9 mouse cellular contexts compared by ENCODE assay signal in the genomic region with DNA sequence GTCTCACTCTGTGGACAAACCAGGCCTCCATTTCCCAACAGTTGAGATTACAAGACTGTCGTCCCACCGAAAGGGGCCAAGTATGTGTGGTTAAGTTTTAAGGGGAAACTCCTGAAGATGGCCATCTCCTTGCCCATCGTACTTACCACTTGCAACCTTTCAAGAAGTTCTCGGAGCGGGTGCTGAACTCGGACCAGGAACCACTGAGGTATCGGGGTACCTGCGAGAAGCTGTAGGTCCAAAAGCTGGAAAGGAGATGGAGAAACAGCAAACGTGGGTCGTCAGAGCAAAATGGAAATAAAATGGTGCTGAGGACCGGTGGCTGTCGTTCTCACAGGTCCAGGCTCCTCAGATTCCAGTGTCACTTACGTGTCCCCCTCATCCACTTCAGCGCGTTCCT. TPM values are rescaled to one million over a fixed set of nuclear protein-coding genes. Genes with fewer than 3 reads are reported as not detected.
A peak's percentile ranks its signal among the peaks of the same experiment; 100 is the strongest.
DNase-seq lines count a peak whose midpoint lies in the region; ATAC-seq and TF ChIP-seq lines count a peak whose summit lies in the region.
"Had no signal": no experiment of that assay in that cellular context is flagged by ENCODE, and none has a peak within 500 bp of the region (broad histone marks: within the 10 kb centered on the region; RNA-seq: fewer than 3 reads in every experiment).

No protein-coding gene starts in this region.

- peak overlapping the region; percentile 82 for H3K9ac ChIP-seq in lung, embryonic 15.5 days
- H3K9ac ChIP-seq in intestine, postnatal 0 days (ENCODE audit: low read depth, low read length), result peak overlapping the region; percentile 63
- H3K9ac ChIP-seq in neural tube, embryonic 14.5 days (replicated peaks; ENCODE audit: low read depth, low read length), result peak overlapping the region; percentile 74

- no peaks in the 10 kb centered on the region for H3K9me3 ChIP-seq in lung, embryonic 15.5 days
- no peaks in the 10 kb centered on the region for H3K9me3 ChIP-seq in forebrain, embryonic 10.5 days
- H3K9me3 ChIP-seq in intestine, postnatal 0 days (ENCODE audit: control insufficient read depth), result no peaks in the 10 kb centered on the region
- no peaks in the 10 kb centered on the region for H3K9me3 ChIP-seq in neural tube, embryonic 14.5 days (ENCODE audit: control insufficient read depth, low read length)

- peaks cover 36% of the 10 kb centered on the region for H3K4me1 ChIP-seq in lung, embryonic 15.5 days
- H3K4me1 ChIP-seq in forebrain, embryonic 10.5 days, result peaks cover 58% of the 10 kb centered on the region
- H3K4me1 ChIP-seq in intestine, postnatal 0 days (replicated peaks; ENCODE audit: control insufficient read depth, insufficient read depth, low read length), result no peaks in the 10 kb centered on the region
- H3K4me1 ChIP-seq in neural tube, embryonic 14.5 days (ENCODE audit: control insufficient read depth, insufficient read depth, low read length), result peaks cover 32% of the 10 kb centered on the region

- WGBS in lung, embryonic 15.5 days, result 7% methylated on average over 15 of the region's 15 CpGs
- WGBS in forebrain, embryonic 10.5 days, result 15% methylated on average over 15 of the region's 15 CpGs
- WGBS in intestine, postnatal 0 days, result 9% methylated on average over 15 of the region's 15 CpGs
- WGBS in neural tube, embryonic 14.5 days, result 16% methylated on average over 15 of the region's 15 CpGs

- no peak for DNase-seq in lung, postnatal 4 days
- no peak for DNase-seq in forebrain, embryonic 10.5 days (ENCODE audit: extremely low spot score, low spot score)
- no peak for DNase-seq in retina, postnatal 1 day
- no peak for DNase-seq in testis, postnatal 14 days (ENCODE audit: low spot score)
- DNase-seq: layer of hippocampus, postnatal 36 days had no signal

- TF ChIP-seq CTCF in intestine, postnatal 0 days (IDR thresholded peaks at IDR 0.05; ENCODE audit: low read depth), result no peak

- no peak for ATAC-seq in lung, embryonic 15.5 days (ENCODE audit: borderline replicate concordance, extremely low read depth, low FRiP score, low TSS enrichment)
- ATAC-seq in intestine, postnatal 0 days, result no peak
- no peak for ATAC-seq in neural tube, embryonic 14.5 days (ENCODE audit: low read depth)
- ATAC-seq in megakaryocyte-erythroid progenitor cell, adult 5-6 weeks (replicated peaks; ENCODE audit: low FRiP score, low TSS enrichment, poor library complexity, severe bottlenecking), result no peak

- H3K4me2 ChIP-seq in lung, embryonic 15.5 days, result peak overlapping the region; percentile 87
- H3K4me2 ChIP-seq in intestine, postnatal 0 days (replicated peaks; ENCODE audit: low read depth), result peak overlapping the region; percentile 94
- peak overlapping the region; percentile 88 for H3K4me2 ChIP-seq in neural tube, embryonic 14.5 days (ENCODE audit: low read depth, low read length)

- no peaks in the 10 kb centered on the region for H3K27me3 ChIP-seq in lung, embryonic 15.5 days
- H3K27me3 ChIP-seq in forebrain, embryonic 10.5 days (ENCODE audit: poor library complexity, severe bottlenecking), result no peaks in the 10 kb centered on the region
- H3K27me3 ChIP-seq in intestine, postnatal 0 days (replicated peaks; ENCODE audit: control insufficient read depth, insufficient read depth, low read length), result no peaks in the 10 kb centered on the region
- no peaks in the 10 kb centered on the region for H3K27me3 ChIP-seq in neural tube, embryonic 14.5 days (ENCODE audit: control insufficient read depth, insufficient read depth, low read length)

- H3K27ac ChIP-seq in lung, embryonic 15.5 days, result peak overlapping the region; percentile 66
- peak overlapping the region; percentile 94 for H3K27ac ChIP-seq in forebrain, embryonic 10.5 days
- peak overlapping the region; percentile 94; the same call in 1 of the 2 replicates for H3K27ac ChIP-seq in intestine, postnatal 0 days (ENCODE audit: low read depth, low read length)
- no peak overlapping the region for H3K27ac ChIP-seq in neural tube, embryonic 14.5 days (ENCODE audit: low read depth, low read length)

- H3K4me3 ChIP-seq in lung, embryonic 15.5 days, result peak overlapping the region; percentile 81
- H3K4me3 ChIP-seq in forebrain, embryonic 10.5 days, result peak overlapping the region; percentile 89
- peak overlapping the region; percentile 80 for H3K4me3 ChIP-seq in intestine, postnatal 0 days (ENCODE audit: low read depth, low read length)
- peak overlapping the region; percentile 73 for H3K4me3 ChIP-seq in neural tube, embryonic 14.5 days (ENCODE audit: low read depth, low read length)

- no peaks in the 10 kb centered on the region for H3K36me3 ChIP-seq in lung, embryonic 15.5 days
- H3K36me3 ChIP-seq in forebrain, embryonic 10.5 days (replicated peaks), result peaks cover 52% of the 10 kb centered on the region
- peaks cover 5% of the 10 kb centered on the region; the same call in 1 of the 2 replicates for H3K36me3 ChIP-seq in intestine, postnatal 0 days (ENCODE audit: control insufficient read depth, insufficient read depth)
- H3K36me3 ChIP-seq in neural tube, embryonic 14.5 days (ENCODE audit: control insufficient read depth, insufficient read depth, low read length), result 0 out of 2 replicates have a peak, but pooled peaks cover 6% of the 10 kb centered on the region

RNA-seq across cellular contexts. Expression of a gene that starts 1.8 kb away (rescaled TPM):
- polyA plus RNA-seq in lung, embryonic 15.5 days (2015; fragmentation: Nextera tagmentation; extraction: Ambion mirVana), result 28.3 and 28.4 TPM in 2 replicates
- polyA plus RNA-seq in forebrain, embryonic 10.5 days (2016; fragmentation: Nextera tagmentation; extraction: Ambion mirVana), result 46.4 and 51.1 TPM in 2 replicates
- 14.3 and 14.7 TPM in 2 replicates for polyA plus RNA-seq in intestine, postnatal 0 days (2015; fragmentation: Nextera tagmentation; extraction: Ambion mirVana)
- 17.3 and 20.8 TPM in 2 replicates for polyA plus RNA-seq in neural tube, embryonic 14.5 days (2014; fragmentation: Nextera tagmentation; extraction: Ambion mirVana)
- total RNA-seq in megakaryocyte-erythroid progenitor cell, adult 5-6 weeks (2014; fragmentation: Nextera tagmentation), result 36.5 and 51.0 TPM in 2 replicates
- 9.6 and 14.5 TPM in 2 replicates for total RNA-seq in megakaryocyte-erythroid progenitor cell, adult 5-6 weeks (2017)

RNA-seq across cellular contexts. Expression of a gene that starts 1.9 kb away (rescaled TPM):
- 168 and 170 TPM in 2 replicates for polyA plus RNA-seq in lung, embryonic 15.5 days (2015; fragmentation: Nextera tagmentation; extraction: Ambion mirVana)
- 192 and 194 TPM in 2 replicates for polyA plus RNA-seq in forebrain, embryonic 10.5 days (2016; fragmentation: Nextera tagmentation; extraction: Ambion mirVana)
- 48.0 and 49.6 TPM in 2 replicates for polyA plus RNA-seq in intestine, postnatal 0 days (2015; fragmentation: Nextera tagmentation; extraction: Ambion mirVana)
- polyA plus RNA-seq in neural tube, embryonic 14.5 days (2014; fragmentation: Nextera tagmentation; extraction: Ambion mirVana), result 54.6 and 68.8 TPM in 2 replicates
- total RNA-seq in megakaryocyte-erythroid progenitor cell, adult 5-6 weeks (2014; fragmentation: Nextera tagmentation), result 286 and 348 TPM in 2 replicates
- total RNA-seq in megakaryocyte-erythroid progenitor cell, adult 5-6 weeks (2017), result 59.0 and 109 TPM in 2 replicates

RNA-seq across cellular contexts. Expression of a gene that starts 18.3 kb away (rescaled TPM):
- polyA plus RNA-seq in lung, embryonic 15.5 days (2015; fragmentation: Nextera tagmentation; extraction: Ambion mirVana), result 8.5 and 8.8 TPM in 2 replicates
- 27.9 and 28.7 TPM in 2 replicates for polyA plus RNA-seq in forebrain, embryonic 10.5 days (2016; fragmentation: Nextera tagmentation; extraction: Ambion mirVana)
- 4.4 and 4.6 TPM in 2 replicates for polyA plus RNA-seq in intestine, postnatal 0 days (2015; fragmentation: Nextera tagmentation; extraction: Ambion mirVana)
- polyA plus RNA-seq in neural tube, embryonic 14.5 days (2014; fragmentation: Nextera tagmentation; extraction: Ambion mirVana), result 23.2 and 35.6 TPM in 2 replicates
- total RNA-seq in megakaryocyte-erythroid progenitor cell, adult 5-6 weeks (2014; fragmentation: Nextera tagmentation), result 1.3 and 3.0 TPM in 2 replicates
- 0.50 and 0.52 TPM in 2 replicates for total RNA-seq in megakaryocyte-erythroid progenitor cell, adult 5-6 weeks (2017)

RNA-seq across cellular contexts. Expression of a gene that starts 27.4 kb away (rescaled TPM):
- polyA plus RNA-seq in lung, embryonic 15.5 days (2015; fragmentation: Nextera tagmentation; extraction: Ambion mirVana), result 8.4 and 10.1 TPM in 2 replicates
- polyA plus RNA-seq in forebrain, embryonic 10.5 days (2016; fragmentation: Nextera tagmentation; extraction: Ambion mirVana), result 4.3 and 4.6 TPM in 2 replicates
- polyA plus RNA-seq in intestine, postnatal 0 days (2015; fragmentation: Nextera tagmentation; extraction: Ambion mirVana), result 5.9 and 7.5 TPM in 2 replicates
- 66.6 and 99.6 TPM in 2 replicates for polyA plus RNA-seq in neural tube, embryonic 14.5 days (2014; fragmentation: Nextera tagmentation; extraction: Ambion mirVana)
- 291 and 408 TPM in 2 replicates for total RNA-seq in megakaryocyte-erythroid progenitor cell, adult 5-6 weeks (2014; fragmentation: Nextera tagmentation)
- 32.8 and 68.9 TPM in 2 replicates for total RNA-seq in megakaryocyte-erythroid progenitor cell, adult 5-6 weeks (2017)

RNA-seq across cellular contexts. Expression of a gene that starts 29.4 kb away (rescaled TPM):
- 1.1 and 1.2 TPM in 2 replicates for polyA plus RNA-seq in lung, embryonic 15.5 days (2015; fragmentation: Nextera tagmentation; extraction: Ambion mirVana)
- polyA plus RNA-seq in forebrain, embryonic 10.5 days (2016; fragmentation: Nextera tagmentation; extraction: Ambion mirVana), result 1.5 TPM in 2 replicates
- 8.0 and 8.7 TPM in 2 replicates for polyA plus RNA-seq in intestine, postnatal 0 days (2015; fragmentation: Nextera tagmentation; extraction: Ambion mirVana)
- polyA plus RNA-seq in neural tube, embryonic 14.5 days (2014; fragmentation: Nextera tagmentation; extraction: Ambion mirVana), result 5.7 and 6.9 TPM in 2 replicates
- total RNA-seq in megakaryocyte-erythroid progenitor cell, adult 5-6 weeks (2014; fragmentation: Nextera tagmentation), result not detected in 2 replicates
- total RNA-seq in megakaryocyte-erythroid progenitor cell, adult 5-6 weeks (2017), result not detected in 2 replicates
